Mouse (Mus musculus) cerebellum, adult 2 months (tissue): ENCODE results near the gene 4933425L06Rik.

Experiments
- CTCF ChIP-seq: fragments of 200-500 bp; IDR thresholded peaks from 2 replicates; pipeline ENCODE4 v1.5.1; 2011; ENCODE audit warnings: low read depth, mild to moderate bottlenecking, control low read depth, low read length, moderate library complexity, borderline replicate concordance; ENCODE audit not compliant: insufficient read depth
- POLR2A ChIP-seq: fragments of 200-500 bp; IDR thresholded peaks from 2 replicates; pipeline ENCODE4 v1.6.1; 2011; ENCODE audit warnings: low read length, control low read depth, borderline replicate concordance; ENCODE audit not compliant: insufficient read depth

- TF ChIP-seq CTCF: no peak
- TF ChIP-seq POLR2A: no peak
Observed at GRCm38 (mm10) chr13:105146827-105147226, 64.9 kb downstream of the 4933425L06Rik start.
